Mouse (Mus musculus) forebrain, postnatal 0 days (tissue): ENCODE measurements at regions not wholly inside any gene's neighbourhood (a gene's known extent, or its start where the extent isn't known, plus 50 kb on each side); places are given as distances from the start of the nearest gene placed in this dataset.

Experiments
- ATAC-seq: fragments of 200-750 bp; cut with Nextera tagmentation; 2 replicates; pipeline ENCODE4 v1.8.0; 2017; ENCODE audit warnings: mild to moderate bottlenecking, moderate library complexity
- DNase-seq: peaks from one replicate; pipeline ENCODE4 v3.0.0-alpha.2; 2015
- H3K27ac ChIP-seq: fragments of 300-500 bp; sonication (generic); 2 replicates; pipeline ENCODE4 v1.5.1; 2014; ENCODE audit warnings: low read depth, mild to moderate bottlenecking, antibody characterized with exemption, low read length, moderate library complexity, mixed read lengths
- H3K27me3 ChIP-seq: fragments of 300-500 bp; sonication (generic); 2 replicates; pipeline ENCODE4 v1.6.1; 2014; ENCODE audit warnings: mild to moderate bottlenecking, low read length, mixed read lengths; ENCODE audit not compliant: insufficient read depth
- H3K36me3 ChIP-seq: fragments of 300-500 bp; sonication (generic); 2 replicates; pipeline ENCODE4 v1.6.1; 2014; ENCODE audit warnings: mild to moderate bottlenecking, moderate library complexity; ENCODE audit not compliant: insufficient read depth
- H3K4me1 ChIP-seq: fragments of 300-500 bp; sonication (generic); 2 replicates; pipeline ENCODE4 v1.6.1; 2014; ENCODE audit warnings: antibody characterized with exemption; ENCODE audit not compliant: insufficient read depth
- H3K4me2 ChIP-seq: fragments of 300-500 bp; sonication (generic); 2 replicates; pipeline ENCODE4 v1.6.1; 2014; ENCODE audit warnings: low read depth, mild to moderate bottlenecking, moderate library complexity
- H3K4me3 ChIP-seq: fragments of 300-500 bp; sonication (generic); 2 replicates; pipeline ENCODE4 v1.5.1; 2014; ENCODE audit warnings: low read depth, low read length, mixed read lengths
- H3K9ac ChIP-seq: fragments of 300-500 bp; sonication (generic); 2 replicates; pipeline ENCODE4 v1.6.1; 2014; ENCODE audit warnings: mild to moderate bottlenecking
- H3K9me3 ChIP-seq: fragments of 300-500 bp; sonication (generic); 2 replicates; pipeline ENCODE4 v1.6.1; 2016; ENCODE audit warnings: low read length
- CTCF ChIP-seq: sonication (generic); IDR thresholded peaks from 2 replicates; pipeline ENCODE4 v1.5.1; 2016; ENCODE audit warnings: antibody characterized with exemption, control low read depth, low read depth
- WGBS: fragments of 180-500 bp; shearing (Covaris S2); extraction: QIAGEN DNeasy Blood & Tissue Kit; methylation state at CpG from one replicate; pipeline ENCODE4 v1.1.7; 2014; 5-methylcytosine and 5-hydroxymethylcytosine counted together

DNA sequence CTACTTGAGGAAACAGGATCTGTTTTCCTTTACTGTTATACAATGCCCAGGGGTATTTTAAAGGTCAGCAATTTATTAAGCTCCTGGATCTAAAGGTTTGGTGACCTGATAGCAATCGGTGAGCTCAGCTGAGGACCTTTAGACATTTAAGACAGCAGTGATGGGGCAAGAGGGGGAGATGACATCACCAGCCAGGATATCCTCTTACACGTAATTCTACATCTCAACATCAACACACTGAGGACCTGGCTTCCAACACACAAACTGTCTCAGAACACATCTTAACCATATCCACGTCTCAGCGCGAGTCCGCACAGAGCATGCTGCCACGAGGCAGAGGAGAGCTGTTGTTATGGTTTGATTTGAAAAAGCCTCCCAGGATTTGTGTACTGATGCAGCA, 69.2 kb downstream of the Nhlrc3 start:
- H3K4me1 ChIP-seq, result peaks cover 5% of the 10 kb centered on the region; the same call in 1 of the 2 replicates
- H3K27me3 ChIP-seq, result no peaks in the 10 kb centered on the region
- ATAC-seq (no peak), DNase-seq (no peak)
- 88% methylated on average over 7 of the region's 7 CpGs for WGBS
- TF ChIP-seq CTCF, result no peak
- H3K4me3 ChIP-seq, result no peak overlapping the region
- H3K9ac ChIP-seq, result no peak overlapping the region
- no peak overlapping the region for H3K27ac ChIP-seq
- H3K9me3 ChIP-seq, result 0 out of 2 replicates have a peak, but pooled peaks cover 7% of the 10 kb centered on the region
- H3K4me2 ChIP-seq, result no peak overlapping the region
- H3K36me3 ChIP-seq, result no peaks in the 10 kb centered on the region

GRCm38 (mm10) chr3:53381704-53382581, 81.2 kb downstream of the Nhlrc3 start:
- Histone ChIP-seq H3K4me2 (no peak overlapping the region), H3K9ac (no peak overlapping the region), H3K4me3 (no peak overlapping the region), H3K9me3 (no peaks in the 10 kb centered on the region), H3K4me1 (0 out of 2 replicates have a peak, but pooled peaks cover 6% of the 10 kb centered on the region), H3K27me3 (no peaks in the 10 kb centered on the region), H3K27ac (no peak overlapping the region), H3K36me3 (no peaks in the 10 kb centered on the region)
- TF ChIP-seq CTCF, result no peak
- ATAC-seq (no peak), DNase-seq (no peak)
- 54% methylated on average over 14 of the region's 14 CpGs for WGBS

GRCm38 (mm10) chr3:53379519-53380181, 83.5 kb downstream of the Nhlrc3 start:
- Histone ChIP-seq H3K4me1 (0 out of 2 replicates have a peak, but pooled peaks cover 6% of the 10 kb centered on the region), H3K4me3 (no peak overlapping the region), H3K27ac (no peak overlapping the region), H3K9me3 (no peaks in the 10 kb centered on the region), H3K27me3 (no peaks in the 10 kb centered on the region), H3K36me3 (no peaks in the 10 kb centered on the region), H3K9ac (no peak overlapping the region), H3K4me2 (no peak overlapping the region)
- WGBS, result 55% methylated on average over 4 of the region's 4 CpGs
- peak; percentile 48 for DNase-seq
- peak; percentile 54 for ATAC-seq
- TF ChIP-seq CTCF, result no peak

- H3K27me3 ChIP-seq, result no peaks in the 10 kb centered on the region; the same call in 1 of the 2 replicates
- TF ChIP-seq CTCF, result no peak
- ATAC-seq (peak; percentile 64), DNase-seq (peak; percentile 73)
- no peak overlapping the region for H3K4me2 ChIP-seq
- no peak overlapping the region for H3K27ac ChIP-seq
- H3K36me3 ChIP-seq, result no peaks in the 10 kb centered on the region
- H3K9ac ChIP-seq, result no peak overlapping the region
- H3K9me3 ChIP-seq, result no peaks in the 10 kb centered on the region
- no peak overlapping the region for H3K4me3 ChIP-seq
- 57% methylated on average over 3 of the region's 3 CpGs for WGBS
- 0 out of 2 replicates have a peak, but pooled peaks cover 6% of the 10 kb centered on the region for H3K4me1 ChIP-seq
These were observed 86.2 kb downstream of the Nhlrc3 start for GRCm38 (mm10) chr3:53376864-53377447.

DNA sequence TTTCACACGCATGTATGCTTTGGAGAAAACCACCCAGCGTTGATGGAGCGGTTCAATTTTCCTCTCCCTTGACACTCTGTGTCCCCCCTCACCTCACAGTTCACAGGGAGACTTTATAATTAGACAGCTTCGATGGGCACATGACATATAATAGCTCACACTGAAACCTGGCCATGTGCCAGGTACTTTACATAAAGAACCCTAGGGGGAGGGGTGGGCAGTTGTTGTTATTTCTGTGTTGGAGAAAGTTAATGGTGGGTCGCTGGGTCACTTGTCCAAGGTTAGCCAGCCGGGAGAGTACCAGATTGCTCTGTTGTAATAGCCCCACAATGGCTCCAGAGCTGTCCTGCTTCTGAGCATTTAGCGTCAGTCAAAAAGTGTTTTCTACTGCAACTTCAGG, 90.2 kb downstream of the Nhlrc3 start:
- 18% methylated on average over 7 of the region's 7 CpGs for WGBS
- H3K27ac ChIP-seq, result no peak overlapping the region
- no peak for TF ChIP-seq CTCF

GRCm38 (mm10) chr3:53371910-53372309, 91.2 kb downstream of the Nhlrc3 start:
- H3K9ac ChIP-seq, result no peak overlapping the region
- H3K4me3 ChIP-seq, result no peak overlapping the region
- H3K27ac ChIP-seq, result no peak overlapping the region
- peak; percentile 52 for DNase-seq
- WGBS, result 39% methylated on average over 7 of the region's 7 CpGs
- no peaks in the 10 kb centered on the region for H3K36me3 ChIP-seq
- H3K27me3 ChIP-seq, result no peaks in the 10 kb centered on the region; the same call in 1 of the 2 replicates
- H3K9me3 ChIP-seq, result no peaks in the 10 kb centered on the region
- peak; percentile 50; the same call in 1 of the 2 replicates for ATAC-seq
- no peaks in the 10 kb centered on the region for H3K4me1 ChIP-seq
- TF ChIP-seq CTCF, result peak; percentile 51
- no peak overlapping the region for H3K4me2 ChIP-seq

More for the DNA sequence above, 90.2 kb downstream of the Nhlrc3 start:
- no peak overlapping the region for H3K9ac ChIP-seq
- H3K4me3 ChIP-seq, result no peak overlapping the region
- ATAC-seq (peak; percentile 34; the same call in 1 of the 2 replicates), DNase-seq (peak; percentile 40)
- H3K4me2 ChIP-seq, result no peak overlapping the region
- H3K27me3 ChIP-seq, result no peaks in the 10 kb centered on the region; the same call in 1 of the 2 replicates
- no peaks in the 10 kb centered on the region for H3K9me3 ChIP-seq
- H3K4me1 ChIP-seq, result 0 out of 2 replicates have a peak, but pooled peaks cover 5% of the 10 kb centered on the region
- H3K36me3 ChIP-seq, result no peaks in the 10 kb centered on the region

DNA sequence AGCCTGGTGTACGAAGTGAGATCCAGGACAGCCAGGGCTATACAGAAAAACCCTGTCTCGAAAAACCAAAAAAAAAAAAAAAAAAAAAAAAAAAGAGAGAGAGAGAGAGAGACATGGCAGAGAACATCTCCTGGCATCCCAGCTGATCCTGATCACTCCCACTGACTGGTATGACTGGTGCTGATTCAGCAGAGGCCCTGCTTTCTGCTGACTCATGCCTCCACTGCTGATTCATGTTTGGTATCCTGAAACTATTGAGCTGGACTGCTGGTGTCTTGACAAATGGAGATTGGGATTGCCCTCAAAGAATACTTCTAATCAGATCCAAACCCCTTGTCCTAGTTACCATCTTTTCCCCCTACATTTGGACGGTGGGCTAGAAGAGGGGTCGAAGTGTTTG, 101.9 kb downstream of the Nhlrc3 start:
- no peak overlapping the region for H3K27ac ChIP-seq
- DNase-seq (no peak), ATAC-seq (no peak)
- H3K4me2 ChIP-seq, result no peak overlapping the region
- 93% methylated on average over 4 of the region's 4 CpGs for WGBS
- no peaks in the 10 kb centered on the region for H3K4me1 ChIP-seq
- no peaks in the 10 kb centered on the region for H3K36me3 ChIP-seq
- H3K4me3 ChIP-seq, result no peak overlapping the region
- no peak for TF ChIP-seq CTCF
- H3K9me3 ChIP-seq, result 0 out of 2 replicates have a peak, but pooled peaks cover 6% of the 10 kb centered on the region
- H3K9ac ChIP-seq, result no peak overlapping the region
- H3K27me3 ChIP-seq, result no peaks in the 10 kb centered on the region
